Mouse (Mus musculus): ENCODE results near the gene Lsm3. TPM values are rescaled to one million over a fixed set of nuclear protein-coding genes. Genes with fewer than 3 reads are reported as not detected.

Lsm3 gene
- total and polyA plus RNA-seq, 3 experiments: 238 to 259 TPM; not detected in 1

- H3K4me3 ChIP-seq (ENCODE audit: control insufficient read depth in 1 of 2, insufficient read depth in 1 of 2, low read depth in 2 of 2, low read length in 2 of 2): no peak overlapping the region
- H3K4me1 ChIP-seq (ENCODE audit: control insufficient read depth in 1 of 2, insufficient read depth in 2 of 2, low read length in 2 of 2): no peaks in the 10 kb centered on the region
- no peak overlapping the region for H3K9ac ChIP-seq (ENCODE audit: control insufficient read depth, low read depth, low read length, poor library complexity, severe bottlenecking)
- H3K36me3 ChIP-seq (ENCODE audit: control insufficient read depth in 1 of 2, insufficient read depth in 2 of 2, low read length in 2 of 2): no peaks in the 10 kb centered on the region
- no peak overlapping the region for H3K27ac ChIP-seq (ENCODE audit: control insufficient read depth, low read depth, low read length)
- H3K79me2 ChIP-seq (ENCODE audit: control insufficient read depth, insufficient read depth, low read length, poor library complexity): no peaks in the 10 kb centered on the region
- peaks cover 0 to 15% of the 10 kb centered on the region in 2 experiments; a peak in 2 of 4 replicates for H3K27me3 ChIP-seq (ENCODE audit: control insufficient read depth in 1 of 2, insufficient read depth in 2 of 2, low read length in 2 of 2)
- no peak for TF ChIP-seq SMC3 (IDR thresholded peaks at IDR 0.05; ENCODE audit: low read depth, low read length)
- TF ChIP-seq MYC (IDR thresholded peaks at IDR 0.05; ENCODE audit: low read depth, low read length): no peak
- no peak for TF ChIP-seq MYB (IDR thresholded peaks at IDR 0.05; ENCODE audit: low read depth, low read length)
- no peak for TF ChIP-seq MAZ (IDR thresholded peaks at IDR 0.05; ENCODE audit: low read depth, low read length)
- TF ChIP-seq SIN3A (IDR thresholded peaks at IDR 0.05; ENCODE audit: low read length): no peak
- TF ChIP-seq JUND (IDR thresholded peaks at IDR 0.05; ENCODE audit: low read depth, low read length): no peak
- TF ChIP-seq ETS1 (IDR thresholded peaks at IDR 0.05; ENCODE audit: low read depth, low read length): no peak
- no peak for DNase-seq (ENCODE audit: low read depth, low spot score)
- H3K9me3 ChIP-seq (replicated peaks; ENCODE audit: insufficient read depth, low read length): no peaks in the 10 kb centered on the region
Observed at GRCm38 (mm10) chr6:91559371-91559770, 43.6 kb downstream of the Lsm3 start.

GRCm38 (mm10) chr6:91560186-91560585 lies 44.5 kb downstream of the Lsm3 start:
- H3K4me1 ChIP-seq (ENCODE audit: control insufficient read depth in 1 of 2, insufficient read depth in 2 of 2, low read length in 2 of 2): no peaks in the 10 kb centered on the region
- no peaks in the 10 kb centered on the region for H3K79me2 ChIP-seq (ENCODE audit: control insufficient read depth, insufficient read depth, low read length, poor library complexity)
- H3K36me3 ChIP-seq (ENCODE audit: control insufficient read depth in 1 of 2, insufficient read depth in 2 of 2, low read length in 2 of 2): no peaks in the 10 kb centered on the region
- H3K9me3 ChIP-seq (replicated peaks; ENCODE audit: insufficient read depth, low read length): no peaks in the 10 kb centered on the region
- no peak overlapping the region for H3K9ac ChIP-seq (ENCODE audit: control insufficient read depth, low read depth, low read length, poor library complexity, severe bottlenecking)
- DNase-seq (ENCODE audit: low read depth, low spot score): no peak
- TF ChIP-seq ELF1 (IDR thresholded peaks at IDR 0.05; ENCODE audit: low read depth, low read length): no peak
- no peak for TF ChIP-seq MYC (IDR thresholded peaks at IDR 0.05; ENCODE audit: low read depth, low read length)
- TF ChIP-seq EP300 (IDR thresholded peaks at IDR 0.05; ENCODE audit: low read depth in 1 of 2, low read length in 2 of 2): no peak
- TF ChIP-seq E2F4 (IDR thresholded peaks at IDR 0.05; ENCODE audit: borderline replicate concordance, low read depth, low read length): no peak
- no peak overlapping the region for H3K4me3 ChIP-seq (ENCODE audit: control insufficient read depth in 1 of 2, insufficient read depth in 1 of 2, low read depth in 2 of 2, low read length in 2 of 2)
- H3K27me3 ChIP-seq (ENCODE audit: control insufficient read depth in 1 of 2, insufficient read depth in 2 of 2, low read length in 2 of 2): peaks cover 0 to 14% of the 10 kb centered on the region in 2 experiments; a peak in 3 of 4 replicates
- no peak overlapping the region for H3K27ac ChIP-seq (ENCODE audit: control insufficient read depth, low read depth, low read length)

GRCm38 (mm10) chr6:91563031-91563430 lies 47.3 kb downstream of the Lsm3 start:
- TF ChIP-seq E2F4 (IDR thresholded peaks at IDR 0.05; ENCODE audit: borderline replicate concordance, low read depth, low read length) (no peak), POLR2AphosphoS2 (IDR thresholded peaks at IDR 0.05; ENCODE audit: low read length) (no peak), POLR2AphosphoS5 (IDR thresholded peaks at IDR 0.05; ENCODE audit: borderline replicate concordance, low read depth, low read length) (no peak), MAFK (IDR thresholded peaks at IDR 0.05; ENCODE audit: borderline replicate concordance, low read depth, low read length) (no peak), MAX (IDR thresholded peaks at IDR 0.05; ENCODE audit: low read length) (no peak), RAD21 (IDR thresholded peaks at IDR 0.05; ENCODE audit: low read depth, low read length) (no peak), NRF1 (IDR thresholded peaks at IDR 0.05; ENCODE audit: insufficient read depth, low read depth, low read length, poor library complexity, severe bottlenecking) (no peak), ELF1 (IDR thresholded peaks at IDR 0.05; ENCODE audit: low read depth, low read length) (no peak), MAZ (IDR thresholded peaks at IDR 0.05; ENCODE audit: low read depth, low read length) (no peak), TCF12 (IDR thresholded peaks at IDR 0.05; ENCODE audit: low read depth, low read length) (no peak)
- no peak overlapping the region for H3K27ac ChIP-seq (ENCODE audit: control insufficient read depth, low read depth, low read length)
- no peak for DNase-seq (ENCODE audit: low read depth, low spot score)

More at GRCm38 (mm10) chr6:91563031-91563430, 47.3 kb downstream of the Lsm3 start:
- no peak overlapping the region for H3K9ac ChIP-seq (ENCODE audit: control insufficient read depth, low read depth, low read length, poor library complexity, severe bottlenecking)
- no peaks in the 10 kb centered on the region for H3K36me3 ChIP-seq (ENCODE audit: control insufficient read depth in 1 of 2, insufficient read depth in 2 of 2, low read length in 2 of 2)
- no peaks in the 10 kb centered on the region for H3K79me2 ChIP-seq (ENCODE audit: control insufficient read depth, insufficient read depth, low read length, poor library complexity)
- H3K4me1 ChIP-seq (ENCODE audit: control insufficient read depth in 1 of 2, insufficient read depth in 2 of 2, low read length in 2 of 2): no peaks in the 10 kb centered on the region
- no peaks in the 10 kb centered on the region for H3K9me3 ChIP-seq (replicated peaks; ENCODE audit: insufficient read depth, low read length)
- H3K4me3 ChIP-seq (ENCODE audit: control insufficient read depth in 1 of 2, insufficient read depth in 1 of 2, low read depth in 2 of 2, low read length in 2 of 2): no peak overlapping the region
- peaks cover 0 to 11% of the 10 kb centered on the region in 2 experiments; a peak in 3 of 4 replicates for H3K27me3 ChIP-seq (ENCODE audit: control insufficient read depth in 1 of 2, insufficient read depth in 2 of 2, low read length in 2 of 2)
